Mouse (Mus musculus) lung, adult 18-20 months (tissue): Measurements from ENCODE around the gene Asap2.
"Not testable (repeated sequence)": the region's sequence is repeated elsewhere in the genome, so short reads cannot be mapped to it uniquely, and the experiment has no call there.

Experiments
- DNase-seq, 2 experiments: peaks; one replicate each; pipeline ENCODE4 v3.0.0; 2022; ENCODE audit warnings: mixed read lengths in 2 of 2

The Asap2 gene

GRCm38 (mm10) chr12:20990132-20990531, at the start of gene Asap2:
TSS of gene Asap2 (plus strand) at chr12:20990459.
- peak; percentile 65 to 69 for DNase-seq

GRCm38 (mm10) chr12:20947051-20947997, 42.9 kb upstream of the Asap2 start:
- DNase-seq: not testable (repeated sequence)

GRCm38 (mm10) chr12:20990579-20990978, 320 bp downstream of the Asap2 start:
- DNase-seq: not testable (repeated sequence)

- DNase-seq: peak in 1 of 2 experiments; percentile 2
Observed at GRCm38 (mm10) chr12:21030875-21031274, 40.6 kb downstream of the Asap2 start.

GRCm38 (mm10) chr12:21046716-21047115, 56.5 kb downstream of the Asap2 start:
- not testable (repeated sequence) for DNase-seq

- peak; percentile 68 to 81 for DNase-seq
Observed at GRCm38 (mm10) chr12:21075731-21076130, 85.5 kb downstream of the Asap2 start.

- not testable (repeated sequence) for DNase-seq
Observed at GRCm38 (mm10) chr12:21090168-21090567, 99.9 kb downstream of the Asap2 start.

GRCm38 (mm10) chr12:21092446-21092845, 102.2 kb downstream of the Asap2 start:
- DNase-seq: not testable (repeated sequence)

GRCm38 (mm10) chr12:21097806-21098325, 107.6 kb downstream of the Asap2 start:
- DNase-seq: not testable (repeated sequence)

- DNase-seq: not testable (repeated sequence)
Observed at GRCm38 (mm10) chr12:21111116-21111475, 120.8 kb downstream of the Asap2 start.

- DNase-seq: peak; percentile 81 to 87
Observed at GRCm38 (mm10) chr12:21111476-21112452, 121.5 kb downstream of the Asap2 start.

GRCm38 (mm10) chr12:21112453-21112857, 122.2 kb downstream of the Asap2 start:
- DNase-seq: peak; percentile 71 to 75

- peak in 1 of 2 experiments; percentile 55 for DNase-seq
Observed at GRCm38 (mm10) chr12:21119446-21119845, 129.2 kb downstream of the Asap2 start.

GRCm38 (mm10) chr12:21122818-21123217, 132.6 kb downstream of the Asap2 start:
- DNase-seq: no peak

- no peak for DNase-seq
Observed at GRCm38 (mm10) chr12:21123647-21124046, 133.4 kb downstream of the Asap2 start.

- DNase-seq: no peak
Observed at GRCm38 (mm10) chr12:21125675-21126470, 135.6 kb downstream of the Asap2 start.

- no peak for DNase-seq
Observed at GRCm38 (mm10) chr12:21126516-21126915, 136.3 kb downstream of the Asap2 start.

- DNase-seq: peak in 1 of 2 experiments; percentile 36
Observed at GRCm38 (mm10) chr12:21128930-21129869, 138.9 kb downstream of the Asap2 start.

- no peak for DNase-seq
Observed at GRCm38 (mm10) chr12:21130274-21130823, 140.1 kb downstream of the Asap2 start.

GRCm38 (mm10) chr12:21132537-21132936, 142.3 kb downstream of the Asap2 start:
- no peak for DNase-seq
